Mouse (Mus musculus): Measurements from ENCODE around the gene Vmn1r131. TPM values are rescaled to one million over a fixed set of nuclear protein-coding genes. Genes with fewer than 3 reads are reported as not detected.

The Vmn1r131 gene
- not detected for polyA plus RNA-seq (2017; shearing (Covaris generic))

DNA sequence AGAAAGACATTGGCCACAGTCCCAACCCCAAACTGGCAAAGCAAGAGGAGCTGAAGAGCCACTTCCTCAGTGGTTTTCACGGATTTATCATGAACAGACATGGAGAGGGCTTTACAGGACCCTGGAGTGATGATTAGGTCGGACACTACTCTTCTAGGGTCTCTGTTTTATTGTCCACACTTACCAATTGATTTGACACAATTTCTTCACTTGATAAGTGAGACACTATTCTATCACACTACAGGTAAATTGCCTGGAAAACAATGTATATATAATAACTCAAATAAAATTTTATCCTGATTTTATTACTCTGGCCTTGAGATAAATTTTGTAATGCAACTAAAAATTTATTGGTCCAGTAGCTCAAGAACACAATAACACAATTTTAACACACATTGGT, at the start of gene Vmn1r131:
Gene Vmn1r131, minus strand, starts transcription at position 101 of the 400 bp plus-strand sequence.

GRCm38 (mm10) chr7:21511480-21511879, 34.4 kb downstream of the Vmn1r131 start, which contains the start of gene Vmn1r130:
Gene Vmn1r130, plus strand, starts transcription at chr7:21511780.

Other genes starting within 250 kb of the Vmn1r131 start
- gene Vmn1r126, start 244.6 kb downstream of the Vmn1r131 start, polyA plus RNA-seq (2017; shearing (Covaris generic)), result not detected
- gene Vmn1r127, start 226.2 kb downstream of the Vmn1r131 start, polyA plus RNA-seq (2017; shearing (Covaris generic)), result not detected
- gene Vmn1r128, start 196.7 kb downstream of the Vmn1r131 start, polyA plus RNA-seq (2017; shearing (Covaris generic)), result not detected
- gene Vmn1r129, start 184.8 kb downstream of the Vmn1r131 start, polyA plus RNA-seq (2017; shearing (Covaris generic)), result not detected
- under 1 TPM; 0.12 to 0.23 TPM for gene Gm6882, start 113.3 kb downstream of the Vmn1r131 start, polyA plus RNA-seq (2017; shearing (Covaris generic))
- not detected for gene Vmn1r130, start 34.3 kb downstream of the Vmn1r131 start, polyA plus RNA-seq (2017; shearing (Covaris generic))
- not detected for gene Vmn1r132, start 68.0 kb upstream of the Vmn1r131 start, polyA plus RNA-seq (2017; shearing (Covaris generic))
- gene Gm4175, start 215.4 kb upstream of the Vmn1r131 start, polyA plus RNA-seq (2017; shearing (Covaris generic)), result not detected

Data from activated CD4-positive, CD25-positive, alpha-beta regulatory T cell (primary cell).